Mouse (Mus musculus): Measurements from ENCODE around the gene Faim. TPM values are rescaled to one million over a fixed set of nuclear protein-coding genes. Genes with fewer than 3 reads are reported as not detected.

The Faim gene
- total and polyA plus RNA-seq, 3 experiments: 35.7 to 83.5 (median 52.4) TPM

- Histone ChIP-seq H3K4me1 (ENCODE audit: control insufficient read depth in 1 of 2, insufficient read depth in 2 of 2) (no peaks in the 10 kb centered on the region), H3K9me3 (replicated peaks; ENCODE audit: low read length) (peaks cover 26% of the 10 kb centered on the region), H3K79me2 (replicated peaks; ENCODE audit: control insufficient read depth, extremely low read depth, insufficient read depth, poor library complexity, severe bottlenecking) (no peaks in the 10 kb centered on the region), H3K27me3 (replicated peaks) (peaks cover 2% of the 10 kb centered on the region), H3K27ac (ENCODE audit: insufficient read depth, low read depth) (no peak overlapping the region), H3K4me2 (ENCODE audit: insufficient read depth, low read depth, poor library complexity, severe bottlenecking) (no peak overlapping the region), H3K4me3 (replicated peaks in 1 of 3; ENCODE audit: low read depth in 2 of 3, low read length in 2 of 3, poor library complexity in 1 of 3) (no peak overlapping the region), H3K36me3 (replicated peaks in 1 of 2; ENCODE audit: control insufficient read depth in 1 of 2, insufficient read depth in 1 of 2, low read length in 1 of 2) (no peaks in the 10 kb centered on the region), H3K9ac (ENCODE audit: insufficient read depth, low read depth) (no peak overlapping the region)
- dilution Hi-C loops (cut with MboI; ENCODE audit: extremely low pct_ligation_motif_present, extremely low pct_unique_long_range_greater_than_20kb, low sequenced_read_pairs): no loop called here
- in situ Hi-C loops (cut with MboI; ENCODE audit: low pct_ligation_motif_present, low pct_unique_long_range_greater_than_20kb, low sequenced_read_pairs): loop anchor here (25.0 kb wide), 1 partner anchor 319 kb away; no protein-coding TSS in a partner anchor
- DNase-seq (ENCODE audit: extremely low read depth): no peak
- no peak for TF ChIP-seq RAD21 (IDR thresholded peaks at IDR 0.05; ENCODE audit: low read depth, low read length)
- no peak for TF ChIP-seq NRF1 (IDR thresholded peaks at IDR 0.05; ENCODE audit: low read depth, low read length)
- TF ChIP-seq BHLHE40 (IDR thresholded peaks at IDR 0.05; ENCODE audit: low read depth, low read length): no peak
- TF ChIP-seq KAT2A (IDR thresholded peaks at IDR 0.05; ENCODE audit: insufficient replicate concordance, low read length): no peak
- TF ChIP-seq ZC3H11A (IDR thresholded peaks at IDR 0.05; ENCODE audit: low read depth, low read length): no peak
- no peak for TF ChIP-seq ZMIZ1 (IDR thresholded peaks at IDR 0.05; ENCODE audit: low read depth, low read length)
- no peak for TF ChIP-seq POLR2A (IDR thresholded peaks at IDR 0.05; ENCODE audit: low read depth, low read length)
- TF ChIP-seq CHD2 (IDR thresholded peaks at IDR 0.05; ENCODE audit: low read length): no peak
Observed at GRCm38 (mm10) chr9:98956591-98957381, 29.4 kb upstream of the Faim start.

- no peaks in the 10 kb centered on the region for H3K79me2 ChIP-seq (replicated peaks; ENCODE audit: control insufficient read depth, extremely low read depth, insufficient read depth, poor library complexity, severe bottlenecking)
- H3K4me2 ChIP-seq (ENCODE audit: insufficient read depth, low read depth, poor library complexity, severe bottlenecking): no peak overlapping the region
- peaks cover 26% of the 10 kb centered on the region for H3K9me3 ChIP-seq (replicated peaks; ENCODE audit: low read length)
- no peaks in the 10 kb centered on the region for H3K36me3 ChIP-seq (replicated peaks in 1 of 2; ENCODE audit: control insufficient read depth in 1 of 2, insufficient read depth in 1 of 2, low read length in 1 of 2)
- in situ Hi-C loops (cut with MboI; ENCODE audit: low pct_ligation_motif_present, low pct_unique_long_range_greater_than_20kb, low sequenced_read_pairs) (loop anchor here (25.0 kb wide), 1 partner anchor 321 kb away; no protein-coding TSS in a partner anchor), dilution Hi-C loops (cut with MboI; ENCODE audit: extremely low pct_ligation_motif_present, extremely low pct_unique_long_range_greater_than_20kb, low sequenced_read_pairs) (no loop called here)
- no peak overlapping the region for H3K4me3 ChIP-seq (replicated peaks in 1 of 3; ENCODE audit: low read depth in 2 of 3, low read length in 2 of 3, poor library complexity in 1 of 3)
- no peak overlapping the region for H3K9ac ChIP-seq (ENCODE audit: insufficient read depth, low read depth)
- no peak overlapping the region for H3K27ac ChIP-seq (ENCODE audit: insufficient read depth, low read depth)
- H3K27me3 ChIP-seq (replicated peaks): peaks cover 2% of the 10 kb centered on the region
- H3K4me1 ChIP-seq (ENCODE audit: control insufficient read depth in 1 of 2, insufficient read depth in 2 of 2): no peaks in the 10 kb centered on the region
- TF ChIP-seq NELFE (IDR thresholded peaks at IDR 0.05; ENCODE audit: low read depth, low read length) (no peak), MAX (IDR thresholded peaks at IDR 0.05; ENCODE audit: low read length) (no peak), UBTF (IDR thresholded peaks at IDR 0.05; ENCODE audit: low read depth, low read length) (no peak), PAX5 (IDR thresholded peaks at IDR 0.05; ENCODE audit: low read length) (no peak), E2F4 (IDR thresholded peaks at IDR 0.05; ENCODE audit: insufficient replicate concordance, low read depth, low read length) (no peak), KAT2A (IDR thresholded peaks at IDR 0.05; ENCODE audit: insufficient replicate concordance, low read length) (no peak)
- no peak for DNase-seq (ENCODE audit: extremely low read depth)
Observed at GRCm38 (mm10) chr9:98957751-98958351, 28.3 kb upstream of the Faim start.
